Mouse (Mus musculus): ENCODE results near the gene Eml5.

- no peak for TF ChIP-seq CTCF (IDR thresholded peaks at IDR 0.05; ENCODE audit: extremely low read depth, insufficient read length, insufficient replicate concordance, low read depth, low read length)
- TF ChIP-seq POLR2A (IDR thresholded peaks at IDR 0.05; ENCODE audit: low read depth, low read length) = no peak
These were observed 26.1 kb downstream of the Eml5 start for GRCm38 (mm10) chr12:98875216-98875615.
